Mouse (Mus musculus) T-helper 2 cell (primary cell): ENCODE measurements around the gene Atxn2.
"Not testable (repeated sequence)": the region's sequence is repeated elsewhere in the genome, so short reads cannot be mapped to it uniquely, and the experiment has no call there.

Experiments used
- in situ Hi-C: fragments of 300-600 bp; cut with MboI, MseI; formaldehyde crosslinking; loops from one replicate; pipeline ENCODE4 v1.15.1; 2025; ENCODE audit warnings: high pct_unique_total_duplicates

The Atxn2 gene

DNA sequence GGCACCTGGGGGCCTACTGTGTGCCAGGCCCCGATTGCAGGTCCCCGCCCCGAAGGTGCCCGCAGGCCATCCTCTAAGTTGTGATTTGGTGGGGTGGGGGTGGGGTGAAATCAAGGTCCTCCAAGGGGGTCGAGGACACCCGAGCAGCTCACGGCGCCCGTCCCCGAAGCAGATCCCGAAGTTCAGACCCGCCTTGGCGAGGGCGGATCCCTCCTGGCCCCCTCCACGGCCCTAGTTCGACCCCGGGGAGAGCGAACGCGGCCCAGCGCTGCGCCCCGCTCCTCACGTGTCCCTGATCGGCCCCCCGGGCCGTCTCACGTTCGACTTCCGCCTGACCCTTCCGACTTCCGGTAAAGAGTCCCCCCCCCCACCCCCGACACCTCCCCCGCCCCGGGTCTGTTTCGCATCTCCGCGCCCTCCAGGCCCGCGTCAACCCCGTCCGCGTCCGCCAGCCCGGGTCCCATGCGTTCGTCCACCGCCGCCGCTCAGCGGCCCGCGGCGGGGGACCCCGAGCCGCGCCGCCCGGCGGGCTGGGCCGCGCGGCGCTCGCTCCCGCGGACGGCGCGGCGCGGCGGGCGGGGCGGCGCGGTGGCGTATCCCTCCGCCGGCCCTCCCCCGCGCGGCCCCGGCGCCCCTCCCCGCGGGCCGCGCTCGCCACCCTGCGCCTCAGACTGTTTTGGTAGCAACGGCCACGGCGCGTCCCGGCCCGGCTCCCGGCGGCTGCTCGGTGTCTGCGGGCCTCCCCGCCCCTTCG lies at the start of gene Atxn2:
Gene Atxn2, plus strand, starts transcription at position 164 of the 754 bp plus-strand sequence.
- in situ Hi-C loops = no loop called here

DNA sequence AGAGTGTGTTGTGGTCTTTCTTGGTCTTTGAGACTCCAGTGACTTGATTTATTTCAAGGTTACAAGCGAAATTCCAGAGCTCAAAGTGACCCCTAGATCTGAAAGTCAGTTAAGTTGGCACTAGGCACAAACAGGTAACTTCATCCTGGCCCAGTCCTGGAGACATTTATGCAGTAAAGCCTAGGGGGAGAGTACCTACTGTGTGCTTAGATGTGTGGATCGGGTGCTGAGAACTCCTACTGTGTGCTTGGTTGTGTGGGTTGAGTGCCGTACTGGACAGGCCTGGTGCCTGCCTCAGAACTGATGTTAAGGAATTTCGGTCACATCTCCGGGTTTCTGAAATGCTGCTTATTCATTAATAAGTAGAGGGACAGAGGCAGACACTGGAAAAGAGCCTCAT lies 49.6 kb upstream of the Atxn2 start:
- in situ Hi-C loops = no loop called here

DNA sequence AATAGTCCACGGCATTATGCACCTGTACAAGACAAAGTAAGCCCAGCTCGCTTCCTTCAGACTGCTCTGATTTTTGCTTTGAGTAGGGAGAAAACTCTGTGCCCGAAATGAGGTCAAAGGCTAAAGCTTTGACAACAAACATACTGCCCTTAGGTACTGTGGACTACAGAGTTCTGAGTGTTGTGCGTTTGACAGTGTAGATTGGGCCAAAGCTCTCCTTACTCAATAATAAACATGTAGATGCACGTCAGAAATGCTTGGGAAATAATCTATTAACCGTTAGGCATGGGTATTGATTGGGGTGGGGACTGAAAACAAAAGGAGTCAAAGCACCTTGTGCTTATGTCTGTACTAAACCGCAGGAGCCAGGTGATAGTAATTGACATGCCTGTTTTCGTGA lies 47.7 kb upstream of the Atxn2 start:
- in situ Hi-C loops = no loop called here

DNA sequence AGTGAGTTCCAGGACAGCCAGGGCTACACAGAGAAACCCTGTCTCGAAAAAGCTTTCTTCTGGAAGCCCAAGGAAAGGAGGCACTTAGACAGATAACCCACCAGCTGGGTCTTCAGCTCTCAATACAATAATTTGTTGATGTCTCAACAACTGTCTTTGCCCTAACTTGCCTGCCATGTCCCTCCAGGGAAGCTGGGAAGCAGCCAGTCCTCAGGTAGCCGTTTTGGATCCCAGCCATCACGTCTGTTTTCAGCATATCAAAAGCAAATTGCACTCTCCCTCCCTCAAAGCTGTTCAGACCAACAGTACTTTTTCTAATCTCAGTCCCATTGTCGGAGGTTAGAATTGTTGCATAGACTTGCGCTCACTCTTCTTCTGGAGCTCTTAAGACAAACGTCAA lies 47.1 kb upstream of the Atxn2 start:
- in situ Hi-C loops = no loop called here

DNA sequence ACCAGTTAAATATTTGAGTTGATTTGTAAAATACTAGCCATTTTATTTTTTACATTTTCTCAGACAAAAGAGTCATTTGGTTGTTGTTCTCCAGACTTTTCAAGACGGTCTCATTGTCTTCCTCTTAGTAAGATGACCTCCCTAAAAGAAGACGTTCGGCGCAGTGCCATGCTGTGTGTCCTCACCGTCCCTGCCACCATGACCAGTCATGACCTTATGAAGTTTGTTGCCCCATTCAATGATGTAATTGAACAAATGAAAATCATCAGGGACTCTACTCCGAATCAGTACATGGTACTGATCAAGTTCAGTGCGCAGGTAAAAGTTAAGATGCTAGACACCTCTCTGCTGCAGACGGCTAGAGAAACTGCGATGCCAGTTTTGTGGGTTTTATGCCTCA lies 46.2 kb upstream of the Atxn2 start:
- in situ Hi-C loops = no loop called here

DNA sequence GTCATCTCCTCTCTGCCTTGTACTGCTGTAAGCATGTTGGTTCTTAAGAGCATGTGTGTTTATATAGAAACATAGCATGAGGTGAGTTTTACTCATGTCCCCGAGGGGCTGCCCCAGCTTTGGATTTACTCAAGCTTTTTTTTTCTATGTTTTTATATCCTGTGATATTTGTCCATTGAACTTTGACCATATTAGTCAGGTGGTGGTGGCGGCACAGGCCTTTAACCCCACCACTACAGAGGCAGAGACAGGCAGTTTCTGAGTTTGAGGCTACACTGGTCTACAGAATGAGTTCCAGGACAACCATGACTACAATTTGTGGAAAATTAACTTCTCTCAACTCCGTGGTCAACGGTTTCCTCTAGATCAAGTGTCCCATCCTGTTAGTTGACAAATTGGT lies 44.1 kb upstream of the Atxn2 start:
- in situ Hi-C loops = no loop called here

DNA sequence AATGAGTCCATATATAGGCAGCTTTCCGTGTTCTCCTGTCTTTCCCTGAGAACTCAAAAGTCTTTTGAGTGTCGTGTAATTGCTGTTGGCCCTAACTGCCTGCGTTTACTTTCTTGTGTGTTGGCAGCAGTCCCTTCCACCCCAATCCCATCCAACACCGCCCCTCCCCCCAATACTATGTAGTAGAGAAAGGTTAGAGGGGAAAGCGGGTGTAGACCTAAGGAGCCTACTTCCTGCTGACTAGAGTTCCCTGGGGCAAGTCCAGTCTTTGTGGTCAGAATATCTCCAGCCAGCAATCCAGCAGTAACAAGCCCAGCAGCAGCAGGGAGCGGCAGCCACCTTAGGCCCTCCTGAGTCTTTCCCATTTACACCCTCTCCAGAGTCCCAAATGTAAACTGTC lies 42.7 kb upstream of the Atxn2 start:
- in situ Hi-C loops = no loop called here

DNA sequence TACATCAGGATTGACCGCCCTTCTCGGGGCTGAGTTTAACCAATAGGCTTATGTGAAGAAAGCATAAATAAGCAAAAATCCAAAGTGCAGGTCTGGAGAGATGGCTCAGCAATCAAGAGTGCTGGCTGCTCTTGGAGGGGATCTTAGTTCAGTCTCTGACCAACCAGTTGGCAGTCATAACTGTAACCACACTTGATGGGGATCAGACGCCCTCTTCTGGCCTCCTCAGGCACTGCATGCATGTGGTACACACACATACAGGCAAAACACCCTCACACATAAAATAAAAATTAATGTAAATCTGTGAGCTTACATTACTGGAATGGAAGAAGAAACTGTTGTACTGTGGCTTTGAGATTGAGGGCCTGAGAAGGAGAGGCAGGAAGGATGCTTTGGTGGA lies 40.7 kb upstream of the Atxn2 start:
- in situ Hi-C loops = no loop called here

DNA sequence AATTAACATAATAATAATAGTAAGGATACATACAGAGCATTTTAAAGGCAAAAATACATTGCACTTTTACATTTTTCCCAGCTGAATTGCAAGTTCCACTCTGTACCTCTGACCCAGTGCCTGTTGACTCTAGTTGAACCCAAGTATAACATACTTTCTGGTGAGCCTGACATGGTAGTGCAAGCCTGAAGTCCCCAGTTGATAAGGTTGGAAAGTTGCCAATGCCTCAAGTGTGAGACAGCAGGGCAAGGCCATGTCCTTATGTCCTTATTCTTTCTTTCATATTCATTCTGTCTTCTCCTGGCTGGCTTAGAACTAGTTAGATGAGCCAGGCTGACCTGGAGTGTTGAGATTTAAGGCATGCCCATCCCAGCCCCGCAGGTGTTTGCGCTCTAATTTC lies 28.9 kb upstream of the Atxn2 start:
- in situ Hi-C loops = no loop called here

DNA sequence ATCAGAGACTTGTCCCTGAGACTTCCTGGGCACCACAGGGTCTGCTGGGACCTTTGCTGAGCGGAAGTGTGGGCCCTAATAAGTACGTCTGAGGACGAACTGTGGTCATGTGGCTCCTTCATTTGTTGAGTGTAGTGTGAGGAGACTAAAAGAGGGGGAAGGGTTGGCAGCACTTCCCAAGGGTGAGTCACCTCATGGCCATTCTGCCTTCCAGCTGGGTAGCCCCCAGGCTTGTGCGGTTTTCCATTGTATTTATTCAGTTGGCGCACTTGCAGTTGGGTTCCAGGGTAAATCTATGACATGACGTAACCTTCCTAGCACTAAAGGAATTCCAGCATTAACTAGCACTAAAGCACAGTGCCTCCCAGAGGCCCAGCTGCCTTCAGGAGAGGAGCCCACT lies 25.6 kb upstream of the Atxn2 start:
- in situ Hi-C loops = no loop called here

DNA sequence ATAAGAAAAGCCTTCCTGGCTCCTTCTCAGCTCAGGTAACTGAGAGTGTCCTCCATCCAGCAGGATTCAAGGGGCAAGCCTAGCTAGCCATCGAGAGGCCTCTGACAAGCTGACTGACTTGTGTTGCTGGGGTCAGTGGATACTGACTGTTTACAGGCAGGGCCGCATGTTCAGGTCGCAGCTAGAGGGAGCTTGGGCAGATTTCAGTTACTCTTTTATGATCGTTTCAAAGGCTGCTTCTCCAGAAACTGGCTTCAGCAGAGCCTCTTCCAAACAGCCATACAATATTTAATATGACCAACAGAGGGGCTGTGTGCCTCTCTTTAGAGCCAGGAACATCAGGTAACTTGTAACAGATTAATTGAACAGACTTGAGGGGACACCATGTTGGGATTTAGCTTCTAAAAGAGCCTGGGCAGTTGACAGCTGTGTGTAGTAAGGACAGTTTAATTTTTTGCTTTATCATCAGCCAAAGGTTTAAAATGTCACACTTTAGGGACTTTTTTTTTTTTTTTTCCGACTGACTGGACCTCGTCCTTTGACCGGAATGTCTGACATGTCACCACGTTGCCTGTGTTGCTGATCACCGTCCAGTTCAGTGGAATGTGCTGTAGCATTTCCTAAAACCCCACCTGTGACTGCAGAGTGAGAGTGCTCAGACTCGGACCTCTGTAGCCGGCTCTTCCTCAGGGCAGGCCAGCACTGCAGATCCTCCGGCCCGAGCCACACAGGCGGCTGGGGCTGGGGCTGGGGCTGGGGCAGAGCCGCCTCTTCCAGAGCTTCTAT lies 24.8 kb upstream of the Atxn2 start:
- in situ Hi-C loops = no loop called here

DNA sequence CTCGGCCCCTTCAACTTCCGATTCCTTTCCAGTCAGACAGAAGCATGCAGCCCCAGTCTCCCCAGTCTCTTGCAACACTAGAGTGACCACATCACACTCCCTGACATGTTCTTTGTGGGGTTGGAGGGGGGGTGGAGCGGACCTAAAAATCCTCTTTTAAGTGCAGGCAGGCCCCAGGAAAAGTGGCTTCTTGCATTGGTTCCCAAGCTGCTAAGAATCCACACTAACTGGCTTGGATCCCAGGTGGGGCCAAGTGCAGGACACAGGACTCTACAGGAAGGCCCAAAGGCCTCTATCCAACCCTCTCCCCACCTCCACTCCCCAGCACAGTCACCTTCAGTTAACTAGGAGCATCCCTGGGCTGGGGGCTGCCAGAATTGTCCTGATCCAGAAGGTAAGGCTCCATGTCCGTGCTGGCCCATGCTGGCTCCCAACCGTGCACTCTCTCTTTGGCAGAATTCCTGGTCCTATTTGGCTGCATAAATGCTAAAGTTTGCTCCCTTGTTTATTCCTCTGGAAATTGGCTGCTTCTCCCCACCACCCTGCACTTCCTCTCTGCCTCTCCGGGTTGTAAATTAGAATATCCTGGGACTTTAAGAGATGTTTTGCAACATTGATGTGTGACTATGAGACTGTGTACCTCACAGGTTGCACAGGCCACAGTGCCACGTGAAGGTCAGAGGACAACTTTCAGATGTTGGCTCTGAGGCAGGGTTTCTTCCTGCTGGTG lies 20.5 kb upstream of the Atxn2 start:
- in situ Hi-C loops = no loop called here

DNA sequence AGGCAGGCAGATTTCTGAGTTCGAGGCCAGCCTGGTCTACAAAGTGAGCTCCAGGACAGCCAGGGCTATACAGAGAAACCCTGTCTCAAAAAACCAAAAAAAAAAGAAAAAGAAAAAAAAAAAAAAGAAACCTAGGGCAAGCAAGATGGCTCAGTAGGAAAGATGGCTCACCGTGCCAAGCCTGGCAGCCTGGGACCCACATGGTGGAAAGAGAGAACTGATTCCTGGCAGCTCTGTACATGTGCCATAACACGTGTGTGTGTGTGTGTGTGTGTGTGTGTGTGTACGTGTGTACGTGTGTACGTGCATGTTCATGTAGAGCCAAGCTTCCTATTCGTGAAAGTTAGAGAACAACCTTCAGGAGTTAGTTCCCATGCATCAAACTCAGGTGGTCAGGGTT lies 19.7 kb upstream of the Atxn2 start:
- in situ Hi-C loops = not testable (repeated sequence)

DNA sequence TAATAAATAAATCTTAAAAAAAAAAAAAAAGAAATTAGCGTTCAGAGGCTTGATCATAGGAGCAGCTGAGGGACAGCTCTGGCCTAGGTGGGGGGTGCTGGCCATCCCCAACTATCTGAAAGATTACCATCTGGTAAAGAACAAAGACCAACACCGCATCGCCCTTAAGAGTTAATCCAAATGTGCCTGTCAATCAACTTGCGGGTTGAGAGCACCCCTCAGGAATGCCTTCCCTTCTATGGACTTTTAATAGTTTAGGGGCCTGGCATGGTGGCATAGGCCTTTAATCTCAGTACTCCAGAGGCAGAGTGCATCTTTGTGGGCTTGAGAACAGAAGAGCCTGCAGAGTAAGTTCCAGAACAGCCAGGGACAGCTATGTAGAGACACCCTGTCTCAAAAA lies 18.2 kb upstream of the Atxn2 start:
- in situ Hi-C loops = no loop called here

DNA sequence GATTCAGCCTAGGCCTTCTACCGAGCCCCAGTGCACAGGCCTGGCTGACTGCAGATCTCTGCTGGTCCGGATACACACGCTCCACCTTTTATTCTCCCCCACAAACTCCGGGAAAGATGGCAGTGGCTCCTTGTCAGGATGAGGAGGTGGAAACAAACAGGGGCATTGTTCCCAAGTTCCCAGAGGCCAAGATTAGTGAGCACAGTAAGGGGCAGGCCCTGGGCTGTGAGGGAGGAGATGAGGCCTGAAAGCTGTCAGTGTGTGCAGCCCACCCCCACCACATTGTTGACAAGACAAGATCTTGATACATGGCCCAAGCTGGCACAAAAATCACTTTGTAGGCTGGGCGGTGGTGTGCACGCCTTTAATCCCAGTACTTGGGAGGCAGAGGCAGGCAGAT lies 14.4 kb upstream of the Atxn2 start:
- in situ Hi-C loops = no loop called here

DNA sequence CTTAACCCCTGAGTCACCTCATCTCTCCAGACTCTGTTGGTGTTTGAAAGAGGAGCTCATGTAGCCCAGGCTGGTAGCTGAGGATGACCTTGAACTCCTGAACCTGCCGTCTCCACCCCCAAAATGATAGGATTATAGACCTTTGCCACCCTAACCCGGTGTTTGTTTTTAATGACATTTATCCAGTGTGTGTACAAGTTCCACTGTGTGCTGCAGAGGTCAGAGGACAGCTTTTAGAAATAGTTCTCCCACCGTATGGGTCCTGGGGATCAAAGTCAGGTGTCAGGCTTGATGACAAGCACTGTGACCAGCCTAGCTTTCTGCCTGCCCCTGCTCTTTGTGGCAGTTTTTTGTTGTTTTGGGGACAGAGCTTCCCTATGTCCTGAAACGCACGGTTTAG lies 11.2 kb upstream of the Atxn2 start:
- in situ Hi-C loops = no loop called here

DNA sequence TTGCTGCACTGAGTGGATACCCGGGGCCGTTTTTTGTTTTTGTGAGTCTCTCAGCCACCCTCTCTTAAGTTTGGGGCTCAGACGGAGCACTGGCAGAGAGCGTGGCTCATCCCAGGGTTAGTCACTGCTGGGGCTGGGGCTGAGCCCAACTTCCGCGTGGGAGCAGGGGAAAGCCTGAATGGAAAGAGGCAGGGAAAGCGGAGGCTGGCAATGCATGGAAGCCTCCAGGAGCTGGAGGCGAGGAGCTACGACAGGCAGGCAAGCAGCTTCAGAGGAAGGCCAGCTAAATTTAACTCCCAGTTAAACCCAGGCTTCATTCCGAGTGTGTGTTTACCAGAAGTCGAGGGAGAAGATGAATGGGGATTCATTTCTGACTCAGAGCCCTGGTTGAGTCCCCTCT lies 10.6 kb upstream of the Atxn2 start:
- in situ Hi-C loops = no loop called here

DNA sequence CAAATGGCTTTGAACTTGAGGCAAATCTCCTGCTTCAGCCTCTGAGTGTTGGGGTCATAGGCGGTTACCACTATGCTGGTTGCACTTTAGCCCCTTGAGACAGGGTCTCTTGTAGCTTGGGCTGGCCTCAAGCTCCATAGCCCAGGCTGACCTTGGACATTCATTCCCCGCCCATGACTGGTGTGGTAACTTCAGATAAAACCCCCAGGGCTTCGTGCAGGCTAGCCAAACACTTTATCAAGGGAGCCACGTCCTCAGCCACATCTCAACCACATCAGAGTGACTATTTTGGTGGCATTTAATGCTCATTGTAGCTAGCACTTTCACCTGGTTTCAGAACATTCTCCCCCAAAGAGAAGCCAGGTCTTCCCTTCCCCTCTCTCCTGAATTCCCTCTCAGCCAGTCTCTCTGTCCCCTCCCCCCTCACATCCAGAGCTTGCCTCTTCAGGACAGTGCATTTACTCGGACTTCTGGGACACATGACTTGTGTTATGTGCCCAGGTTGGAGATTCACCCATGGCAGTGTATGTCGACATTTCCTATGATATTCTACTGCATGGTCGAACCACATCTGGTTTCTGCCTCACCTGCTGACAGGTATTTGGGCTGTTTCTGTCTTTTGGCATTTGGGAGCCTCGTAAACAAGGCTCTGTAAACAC lies 9.9 kb upstream of the Atxn2 start:
- in situ Hi-C loops = no loop called here

DNA sequence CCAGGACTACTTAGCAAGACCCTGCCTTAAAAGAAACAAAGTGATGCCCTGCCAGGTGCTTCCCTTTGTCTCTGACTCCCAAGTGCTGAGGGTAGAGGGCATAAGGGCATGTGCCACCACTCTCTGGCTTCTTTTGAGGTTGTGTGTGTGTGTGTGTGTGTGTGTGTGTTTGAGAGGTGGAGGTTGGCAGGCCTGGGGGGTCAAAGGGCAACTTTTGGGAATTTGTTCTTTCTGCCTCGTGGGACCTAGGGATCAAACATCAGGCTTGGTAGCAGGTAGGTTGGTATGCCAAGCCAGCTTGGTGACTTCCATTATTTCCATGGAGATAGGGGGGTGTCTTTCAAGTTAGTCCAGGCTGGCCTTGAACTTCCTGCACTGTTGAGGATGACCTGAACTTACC lies 7.8 kb upstream of the Atxn2 start:
- in situ Hi-C loops = no loop called here

DNA sequence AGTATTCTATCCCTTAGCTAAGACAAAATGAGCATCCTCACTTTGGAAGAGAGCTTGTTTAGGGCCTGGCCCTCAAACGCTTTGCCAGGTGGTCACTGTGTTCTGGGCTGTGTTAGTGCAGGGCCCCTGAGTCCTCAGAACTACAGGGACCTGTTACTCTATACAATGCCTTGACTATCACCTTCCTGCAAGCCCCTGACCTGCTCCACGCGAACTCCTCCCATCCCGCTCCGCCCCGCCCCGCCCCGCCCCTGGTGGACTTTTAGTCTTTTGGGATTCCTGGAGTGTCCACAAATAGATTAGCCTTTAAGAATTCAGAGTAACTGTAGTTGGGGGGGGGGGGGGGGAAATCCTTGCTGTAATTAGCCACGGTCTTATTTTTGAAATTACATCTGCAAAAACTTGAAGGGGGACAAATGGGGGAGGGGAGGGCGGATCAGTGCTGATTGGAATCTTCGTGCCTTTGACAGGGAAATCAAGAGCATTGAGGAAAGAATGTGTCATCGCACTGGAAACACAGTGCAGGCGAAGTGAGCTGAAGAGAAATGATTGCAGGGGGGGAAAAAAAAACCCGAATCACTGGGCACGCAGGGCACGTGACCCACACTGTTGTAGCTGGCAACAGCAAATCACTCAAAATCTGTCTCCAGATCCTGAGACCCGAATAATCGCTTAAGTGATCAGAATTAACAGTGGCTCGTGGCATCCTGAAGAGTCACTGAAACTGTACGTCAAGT lies 6.5 kb upstream of the Atxn2 start:
- in situ Hi-C loops = no loop called here

DNA sequence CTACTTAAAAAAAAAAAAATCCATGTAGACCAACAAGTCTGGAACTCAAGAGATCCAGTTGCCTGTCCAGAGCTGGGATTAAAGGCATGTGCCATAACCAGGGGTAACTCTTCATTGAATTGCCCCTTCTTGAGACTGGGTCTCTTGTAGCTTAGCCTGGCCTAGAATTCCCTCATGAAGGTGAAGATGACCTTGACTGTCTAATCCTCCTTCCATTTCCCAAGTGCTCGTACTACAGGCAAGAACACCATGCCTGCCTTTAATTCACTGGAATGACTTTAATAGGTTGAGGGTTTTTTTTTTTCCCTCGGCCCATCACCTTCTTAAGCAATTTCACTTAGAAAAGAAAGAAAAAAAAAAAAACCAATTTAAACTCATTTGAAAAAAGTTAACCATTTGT lies 735 bp upstream of the Atxn2 start:
- in situ Hi-C loops = no loop called here

DNA sequence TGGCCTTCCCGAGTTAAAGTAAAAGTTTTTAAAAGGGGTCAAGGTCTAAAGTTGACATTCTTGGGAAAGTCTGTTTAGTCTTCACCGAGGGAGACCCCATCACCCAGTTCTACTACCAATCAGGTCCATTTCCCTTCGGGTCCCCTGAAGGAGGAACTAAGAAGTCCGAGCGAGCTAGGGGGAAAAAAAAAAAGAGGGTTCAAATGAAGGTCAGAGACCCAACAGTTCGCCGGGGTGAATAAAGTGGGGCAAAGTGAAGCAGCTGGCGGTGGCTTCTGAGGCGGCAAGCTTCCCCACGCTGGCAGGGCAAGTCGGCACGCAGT lies 325 bp upstream of the Atxn2 start:
- in situ Hi-C loops = no loop called here
